Mouse (Mus musculus) testis, postnatal 14 days (tissue): ENCODE measurements around the gene Sirt2.

Experiments used
- DNase-seq: peaks from one replicate; pipeline ENCODE4 v3.0.0; 2021; ENCODE audit warnings: low spot score

Gene Sirt2

DNA sequence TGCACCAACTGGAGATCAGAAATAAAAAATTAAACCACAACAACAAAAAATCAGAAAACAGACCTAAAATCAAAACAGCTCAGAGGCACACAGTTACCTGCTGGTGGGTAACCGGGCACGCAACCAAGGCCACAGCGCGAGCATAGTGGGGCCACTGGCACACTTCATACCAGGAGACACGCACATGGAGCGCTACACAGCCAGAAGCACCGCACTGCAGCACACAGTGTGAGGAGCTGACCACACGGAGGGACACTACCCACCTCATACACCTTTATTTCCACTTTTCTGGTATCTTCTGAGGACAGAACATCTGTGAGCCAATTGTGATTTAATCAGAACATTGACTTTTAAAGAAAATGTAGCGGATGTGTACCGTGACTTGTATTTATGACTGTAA lies 50.4 kb downstream of the Sirt2 start:
- no peak for DNase-seq

DNA sequence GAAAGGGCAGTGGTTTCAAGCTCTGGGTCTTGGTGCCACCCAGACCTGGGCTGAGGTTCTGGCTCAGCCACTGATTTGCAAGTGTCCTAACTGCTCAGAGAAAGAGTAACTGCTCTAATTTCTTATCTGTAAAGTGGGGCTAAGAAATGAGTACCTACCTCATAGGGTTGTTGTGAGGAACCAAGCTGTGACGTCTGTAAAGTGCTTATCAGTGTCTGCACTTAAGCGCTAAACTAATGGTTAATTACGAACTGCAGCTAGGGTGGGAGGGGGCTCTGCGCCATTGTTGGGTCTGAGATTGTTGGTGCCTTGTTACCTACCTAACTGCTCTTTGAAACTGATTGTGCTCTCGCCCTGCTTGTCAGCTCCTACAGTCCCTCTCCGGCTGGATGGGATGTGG lies 51.0 kb downstream of the Sirt2 start:
- DNase-seq, result no peak

DNA sequence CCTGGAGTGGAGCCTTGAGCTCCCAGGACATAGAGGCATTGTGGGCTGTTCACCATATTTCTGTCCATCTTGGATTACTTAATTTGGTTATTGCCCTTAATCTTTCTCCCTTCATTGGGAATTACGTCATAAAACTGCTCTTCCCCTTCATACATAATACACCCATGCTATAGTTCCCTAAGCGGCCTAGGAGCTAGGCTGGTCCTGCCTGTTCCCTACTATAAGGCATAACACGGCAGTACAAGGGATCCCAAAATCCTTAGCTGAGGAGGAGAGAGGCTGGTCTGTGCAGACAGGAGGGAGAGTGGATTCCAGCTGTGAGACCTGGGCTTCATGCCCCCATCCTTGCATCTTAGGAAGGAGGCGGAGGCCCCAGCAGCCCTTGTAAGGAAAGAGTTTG lies 51.4 kb downstream of the Sirt2 start:
- no peak for DNase-seq

DNA sequence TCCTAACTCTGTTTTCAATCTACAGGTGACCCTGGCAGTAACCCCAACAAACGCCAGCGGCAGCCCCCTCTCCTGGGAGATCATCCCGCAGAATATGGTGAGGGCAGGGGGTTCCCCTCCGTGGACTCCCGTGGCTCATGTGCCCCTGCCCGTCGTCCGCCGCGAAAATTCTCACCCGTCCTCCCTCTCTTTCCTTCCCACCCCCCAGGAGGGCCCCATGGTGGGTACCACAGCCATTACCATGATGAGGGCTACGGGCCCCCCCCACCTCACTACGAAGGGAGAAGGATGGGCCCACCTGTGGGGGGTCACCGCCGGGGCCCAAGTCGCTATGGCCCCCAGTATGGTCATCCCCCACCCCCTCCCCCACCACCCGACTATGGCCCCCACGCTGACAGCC lies 51.9 kb downstream of the Sirt2 start:
- no peak for DNase-seq

DNA sequence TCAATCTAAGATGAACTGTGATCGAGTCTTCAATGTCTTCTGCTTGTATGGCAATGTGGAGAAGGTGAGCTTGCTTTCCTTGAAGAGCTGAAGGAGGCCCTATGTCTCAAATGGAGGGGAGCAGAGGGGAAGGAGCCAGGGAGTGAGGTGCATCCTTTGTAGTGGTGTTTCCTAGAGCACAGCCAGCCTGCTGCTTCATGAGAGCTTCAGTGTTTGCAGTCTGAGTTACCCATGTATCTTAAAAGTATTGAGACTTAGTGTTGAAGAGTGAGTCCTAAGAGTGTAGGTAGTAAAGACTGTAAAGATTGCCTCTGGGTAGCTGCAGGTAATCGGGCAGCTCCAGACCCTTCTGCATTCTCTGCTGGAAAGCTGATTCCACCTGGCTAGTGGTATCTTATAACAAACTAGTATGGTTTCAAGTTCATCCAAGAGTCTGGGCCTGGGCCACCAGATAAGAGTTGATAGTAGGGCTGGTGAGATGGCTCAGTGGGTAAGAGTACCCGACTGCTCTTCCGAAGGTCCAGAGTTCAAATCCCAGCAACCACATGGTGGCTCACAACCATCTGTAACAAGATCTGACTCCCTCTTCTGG lies 52.4 kb downstream of the Sirt2 start:
- DNase-seq, result no peak

DNA sequence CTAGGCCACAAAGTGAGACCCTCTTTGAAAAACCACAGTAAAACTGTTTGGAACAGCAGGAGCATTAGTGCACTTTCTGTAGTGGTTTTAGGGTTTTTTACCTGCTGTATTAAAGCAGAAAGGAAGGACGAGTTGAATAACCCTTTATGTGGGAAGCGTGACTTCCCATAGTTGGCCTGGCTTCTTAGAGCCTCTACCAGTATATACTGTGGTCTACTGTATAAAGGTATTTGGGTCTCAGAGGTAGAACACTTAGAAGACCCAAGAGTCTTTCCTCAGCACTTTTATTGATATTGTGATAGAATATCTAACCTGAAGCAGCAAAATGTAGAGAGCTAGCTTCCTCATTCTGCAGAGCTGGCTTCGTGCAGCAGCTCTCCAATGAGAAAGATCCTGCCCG lies 53.0 kb downstream of the Sirt2 start:
- no peak for DNase-seq

DNA sequence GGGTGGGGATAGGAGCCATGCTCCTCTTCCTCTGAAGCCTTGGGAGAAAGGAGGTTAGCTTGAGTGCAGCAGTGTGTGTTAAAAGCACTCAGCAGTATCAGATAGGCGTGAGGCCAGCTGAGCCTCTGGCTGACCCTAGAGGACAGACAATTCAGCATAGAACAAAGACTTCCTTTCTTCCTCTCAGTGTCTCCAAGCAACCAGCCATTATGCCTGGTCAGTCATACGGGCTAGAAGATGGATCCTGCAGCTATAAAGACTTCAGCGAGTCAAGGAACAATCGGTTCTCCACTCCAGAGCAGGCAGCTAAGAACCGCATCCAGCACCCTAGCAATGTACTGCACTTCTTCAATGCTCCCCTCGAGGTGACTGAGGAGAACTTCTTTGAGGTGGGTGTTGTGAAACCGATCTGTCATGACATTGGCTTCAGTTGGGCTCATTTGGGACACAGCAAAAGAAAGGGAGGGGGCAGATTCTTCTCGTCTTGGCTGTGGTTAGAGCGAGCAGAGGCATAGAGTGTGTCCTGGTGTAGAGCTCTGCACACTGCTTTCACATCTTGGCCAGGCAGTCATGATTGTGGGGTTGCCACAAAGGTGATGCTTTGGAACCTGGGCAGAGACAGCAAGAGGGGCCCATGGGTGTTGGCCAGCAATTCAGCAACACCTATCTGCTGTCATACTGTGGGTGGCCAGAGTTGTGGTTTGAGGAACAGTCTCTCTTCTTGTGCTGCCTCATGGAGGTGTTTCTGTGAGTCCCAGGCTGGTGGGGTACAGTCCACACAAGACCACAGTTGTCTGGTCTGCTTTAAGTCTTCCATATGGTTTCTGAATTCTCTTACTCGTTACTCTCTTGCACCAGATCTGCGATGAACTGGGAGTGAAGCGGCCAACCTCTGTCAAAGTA lies 54.1 kb downstream of the Sirt2 start:
- peak; percentile 79 for DNase-seq

DNA sequence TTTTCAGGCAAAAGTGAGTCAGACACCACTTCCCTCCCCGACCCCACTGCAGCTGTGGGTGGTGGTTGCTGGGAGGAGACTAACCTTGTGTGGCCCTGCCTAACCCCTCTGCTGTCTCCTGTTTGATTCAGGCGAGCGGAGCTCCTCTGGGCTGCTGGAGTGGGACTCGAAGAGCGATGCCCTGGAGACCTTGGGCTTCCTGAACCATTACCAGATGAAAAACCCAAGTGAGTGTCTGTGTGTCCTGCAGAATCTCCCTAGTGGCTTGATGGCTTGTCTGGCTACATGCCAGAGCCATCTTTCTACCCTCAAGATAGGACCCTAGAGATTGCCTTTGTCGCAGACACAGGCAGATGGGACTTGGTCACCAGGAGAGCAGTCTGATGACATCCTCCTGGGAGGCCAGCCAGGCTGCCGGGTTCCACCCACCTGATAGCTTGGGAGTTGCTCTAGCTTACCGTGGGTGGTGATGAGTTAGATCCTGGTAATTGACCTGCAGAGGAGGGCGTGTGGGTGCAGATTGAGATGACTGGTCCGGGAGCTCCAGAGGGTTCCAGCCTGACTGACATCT lies 54.8 kb downstream of the Sirt2 start:
- no peak for DNase-seq

DNA sequence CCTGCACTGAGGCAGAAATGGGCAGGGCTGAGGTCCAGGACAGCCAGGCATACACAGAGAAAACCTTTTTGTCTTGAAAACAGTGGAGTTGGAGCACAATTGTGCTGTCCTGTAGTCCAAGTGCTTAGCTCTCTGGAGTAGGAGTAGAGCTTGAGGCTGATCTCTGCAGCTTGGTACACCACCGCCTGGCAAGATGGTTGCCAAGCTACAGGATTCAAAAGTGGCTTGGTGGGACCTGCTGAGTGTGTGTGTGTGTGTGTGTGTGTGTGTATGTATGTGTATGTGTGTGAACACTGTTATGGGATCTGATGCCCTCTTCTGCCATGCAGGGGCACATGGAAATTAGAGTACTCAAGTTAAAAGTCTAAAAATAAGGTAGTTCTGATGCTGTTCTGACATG lies 56.0 kb downstream of the Sirt2 start:
- DNase-seq, result no peak

DNA sequence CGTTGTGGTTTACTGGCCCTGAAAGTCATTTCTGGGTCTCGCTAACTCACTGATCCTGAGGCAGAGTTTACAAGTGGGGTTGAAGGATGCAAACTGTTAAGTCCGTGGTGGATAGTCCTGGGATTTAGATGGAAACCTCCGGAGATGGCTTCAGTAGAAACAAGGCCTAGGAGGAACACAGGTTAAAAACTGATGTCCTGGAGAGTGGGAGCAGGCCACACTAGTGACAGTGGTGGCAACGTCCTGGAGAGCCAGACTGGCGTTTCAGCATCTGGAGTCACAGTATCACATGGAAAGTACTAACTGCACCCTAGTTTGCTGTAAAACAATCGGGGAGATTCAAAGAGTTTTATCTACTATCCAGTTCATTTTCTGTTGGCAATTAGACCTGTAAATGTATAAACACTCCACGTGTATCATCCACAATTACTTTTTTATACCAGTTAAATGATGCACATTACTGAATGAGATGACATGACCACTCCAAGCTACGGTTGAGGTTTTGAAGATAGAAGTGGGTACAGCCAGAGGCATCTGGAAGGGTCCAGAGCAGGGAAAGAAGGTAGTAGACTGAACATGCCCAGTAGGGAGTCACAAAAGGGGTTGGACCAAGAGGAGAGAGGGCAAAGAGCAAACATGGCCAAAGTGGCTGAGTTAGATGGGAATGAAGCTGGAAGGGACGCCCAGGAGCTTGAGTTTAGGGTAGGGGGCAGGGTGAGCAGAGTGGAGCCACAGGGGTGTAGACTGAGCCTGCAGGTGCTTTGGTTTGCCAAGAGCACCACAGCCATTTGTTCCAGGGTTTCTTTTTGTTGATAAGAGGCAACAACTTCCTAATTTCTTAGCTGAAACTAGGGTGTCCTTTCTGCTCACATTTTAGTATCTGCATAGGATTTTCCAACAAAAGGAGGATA lies 56.7 kb downstream of the Sirt2 start:
- no peak for DNase-seq

DNA sequence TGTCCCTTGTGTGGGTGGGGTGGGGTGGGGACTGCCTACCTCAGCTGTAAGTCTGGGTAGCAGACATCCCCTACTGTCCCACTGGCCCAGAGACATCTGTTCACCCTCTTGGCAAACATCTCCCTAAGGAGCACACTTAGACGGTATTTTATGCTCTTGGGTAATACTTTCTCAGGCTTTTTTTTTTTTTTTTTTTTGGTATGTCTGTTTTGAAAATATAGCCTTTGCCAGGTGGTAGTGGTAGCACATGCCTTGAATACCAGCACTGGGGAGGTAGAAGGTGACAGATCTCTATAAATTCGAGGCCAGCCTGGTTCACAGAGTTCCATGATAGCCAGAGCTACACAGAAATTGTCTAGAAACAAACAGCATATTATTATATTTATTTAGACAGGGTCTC lies 57.4 kb downstream of the Sirt2 start:
- no peak for DNase-seq

DNA sequence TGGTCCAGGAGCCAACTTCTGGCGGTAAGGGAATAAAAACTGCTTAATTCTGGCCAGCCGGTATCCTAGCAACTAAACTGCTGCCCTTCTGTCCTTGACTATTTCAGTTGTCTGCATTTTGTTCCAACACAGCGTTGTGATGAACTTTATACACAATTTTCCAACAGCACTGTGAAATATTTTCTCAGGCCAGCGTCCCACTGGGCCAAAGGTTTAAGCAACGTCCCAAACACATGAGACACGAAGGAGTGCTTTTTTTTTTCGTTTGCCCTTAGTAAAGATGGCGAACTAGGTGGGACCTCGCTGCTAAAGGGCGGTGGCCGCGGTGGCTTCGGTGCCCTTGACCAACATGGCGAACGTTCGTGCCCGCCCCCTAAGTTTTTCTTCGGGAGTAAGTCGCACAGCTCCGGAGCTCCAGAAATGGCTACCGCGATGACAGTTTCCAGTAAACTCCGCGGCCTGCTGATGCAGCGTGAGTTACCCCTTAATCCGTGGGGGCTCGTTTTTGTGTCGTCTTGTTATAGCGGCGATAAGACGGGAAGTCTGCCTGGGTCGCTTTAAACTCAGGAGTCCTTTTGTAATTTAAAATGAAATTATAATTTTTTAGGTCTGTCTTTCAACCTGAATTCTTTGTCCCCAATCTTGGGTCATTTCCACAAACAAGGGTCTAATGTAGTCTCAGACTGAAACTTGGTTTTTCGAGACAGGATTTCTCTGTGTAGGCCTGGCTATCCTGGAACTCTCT lies 58.6 kb downstream of the Sirt2 start, which contains the start of gene Ech1:
Ech1 (plus strand) TSS at position 277 of the 745 bp plus-strand sequence.
- DNase-seq, result peak; percentile 91

DNA sequence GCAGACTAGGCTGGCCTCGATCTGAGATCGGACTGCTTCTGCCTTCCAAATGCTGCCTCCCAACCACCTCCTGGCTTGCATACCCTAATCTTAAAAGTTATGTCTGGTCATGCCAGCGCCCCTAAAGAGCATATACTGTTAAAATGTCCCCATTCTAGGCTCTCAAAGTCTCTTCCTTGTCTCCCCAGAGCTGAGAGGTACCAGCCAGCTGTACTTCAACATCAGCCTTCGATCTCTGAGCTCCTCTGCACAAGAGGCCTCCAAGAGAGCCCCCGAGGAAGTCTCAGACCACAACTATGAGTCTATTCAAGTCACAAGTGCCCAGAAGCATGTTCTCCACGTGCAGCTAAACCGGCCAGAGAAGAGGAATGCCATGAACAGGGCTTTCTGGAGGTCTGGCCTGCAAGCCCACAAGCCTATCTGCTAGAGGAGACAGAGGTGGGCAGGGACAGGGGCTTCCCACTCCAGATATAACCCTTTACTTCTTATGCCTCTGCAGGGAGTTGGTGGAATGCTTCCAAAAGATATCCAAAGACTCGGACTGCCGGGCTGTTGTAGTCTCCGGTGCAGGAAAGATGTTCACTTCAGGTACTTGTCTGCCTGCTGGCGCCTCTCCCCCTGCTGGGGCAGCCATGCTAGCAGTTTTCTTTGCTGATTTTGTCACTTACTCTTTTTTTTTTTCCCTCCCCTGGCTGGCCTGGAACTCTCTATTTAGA lies 59.3 kb downstream of the Sirt2 start:
- no peak for DNase-seq

DNA sequence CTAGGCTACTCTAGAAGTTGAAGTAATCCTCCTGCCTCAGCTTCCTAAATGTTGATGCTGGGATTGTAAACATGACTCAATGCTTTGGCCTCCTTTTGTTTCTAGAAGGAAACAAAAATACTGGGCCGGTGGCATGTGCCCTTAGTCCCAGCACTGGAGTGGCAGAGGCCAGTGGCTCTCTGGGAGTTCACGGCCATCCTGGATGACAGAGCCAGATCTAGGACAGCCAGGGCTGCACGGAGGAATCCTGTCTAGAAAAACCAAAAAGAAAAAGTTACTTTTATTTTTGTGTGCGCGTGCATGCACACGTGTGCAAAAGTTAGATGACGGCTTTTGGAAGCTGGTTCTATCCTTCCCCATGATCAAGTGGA lies 59.9 kb downstream of the Sirt2 start:
- no peak for DNase-seq

DNA sequence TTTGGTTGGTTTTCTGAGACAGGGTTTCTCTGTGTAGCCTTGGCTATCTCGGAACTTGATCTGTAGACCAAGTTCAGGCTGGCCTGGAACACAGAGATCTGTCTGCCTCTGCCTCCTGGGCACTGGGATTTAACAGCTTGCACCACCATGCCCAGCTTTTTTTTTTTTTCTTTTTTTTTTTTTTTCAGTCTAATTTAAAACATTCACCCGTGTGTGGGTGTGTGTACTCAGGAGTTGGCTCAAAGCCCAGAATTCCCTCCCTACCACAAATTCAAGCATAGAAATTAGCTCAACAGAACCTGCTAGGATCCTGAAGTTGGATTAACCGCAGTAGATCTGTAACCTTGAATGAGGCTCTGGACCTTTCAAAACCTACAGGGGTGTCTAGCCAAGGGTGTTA lies 60.8 kb downstream of the Sirt2 start:
- DNase-seq, result no peak

DNA sequence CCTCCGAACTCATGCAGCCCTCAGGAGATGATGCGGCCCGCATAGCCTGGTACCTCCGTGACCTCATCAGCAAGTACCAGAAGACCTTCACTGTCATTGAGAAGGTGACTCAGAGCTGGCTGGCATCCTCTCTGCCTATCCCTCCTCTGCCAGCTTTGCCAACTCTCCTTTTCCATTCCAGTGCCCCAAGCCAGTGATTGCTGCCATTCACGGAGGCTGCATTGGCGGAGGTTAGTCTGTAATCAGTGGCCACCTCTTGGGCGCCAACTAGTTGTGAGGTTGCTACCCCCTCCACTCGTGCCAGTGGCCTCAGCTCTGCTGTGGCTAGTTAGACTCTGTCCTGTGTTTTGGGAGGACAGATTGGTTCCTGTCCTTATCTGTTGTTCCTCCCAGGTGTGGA lies 63.3 kb downstream of the Sirt2 start:
- DNase-seq, result no peak

DNA sequence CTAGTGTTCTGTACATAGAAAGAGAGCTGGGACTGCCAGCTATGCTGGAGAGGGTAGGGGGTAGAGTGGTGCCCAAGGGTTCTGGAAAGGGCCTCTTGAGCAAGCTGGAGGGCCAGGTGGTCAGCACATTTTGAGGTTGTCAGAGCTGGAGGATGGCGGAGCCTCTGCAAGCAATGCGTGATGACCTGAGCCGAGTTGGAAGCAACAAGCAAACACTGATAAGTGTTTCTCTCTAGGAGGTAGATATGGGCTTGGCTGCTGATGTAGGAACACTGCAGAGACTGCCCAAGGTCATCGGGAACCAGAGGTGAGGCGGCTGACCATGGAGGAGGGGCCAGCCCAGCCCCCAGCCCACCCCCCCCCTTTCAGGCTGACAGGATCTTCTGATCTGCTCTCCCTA lies 64.4 kb downstream of the Sirt2 start:
- DNase-seq, result no peak

DNA sequence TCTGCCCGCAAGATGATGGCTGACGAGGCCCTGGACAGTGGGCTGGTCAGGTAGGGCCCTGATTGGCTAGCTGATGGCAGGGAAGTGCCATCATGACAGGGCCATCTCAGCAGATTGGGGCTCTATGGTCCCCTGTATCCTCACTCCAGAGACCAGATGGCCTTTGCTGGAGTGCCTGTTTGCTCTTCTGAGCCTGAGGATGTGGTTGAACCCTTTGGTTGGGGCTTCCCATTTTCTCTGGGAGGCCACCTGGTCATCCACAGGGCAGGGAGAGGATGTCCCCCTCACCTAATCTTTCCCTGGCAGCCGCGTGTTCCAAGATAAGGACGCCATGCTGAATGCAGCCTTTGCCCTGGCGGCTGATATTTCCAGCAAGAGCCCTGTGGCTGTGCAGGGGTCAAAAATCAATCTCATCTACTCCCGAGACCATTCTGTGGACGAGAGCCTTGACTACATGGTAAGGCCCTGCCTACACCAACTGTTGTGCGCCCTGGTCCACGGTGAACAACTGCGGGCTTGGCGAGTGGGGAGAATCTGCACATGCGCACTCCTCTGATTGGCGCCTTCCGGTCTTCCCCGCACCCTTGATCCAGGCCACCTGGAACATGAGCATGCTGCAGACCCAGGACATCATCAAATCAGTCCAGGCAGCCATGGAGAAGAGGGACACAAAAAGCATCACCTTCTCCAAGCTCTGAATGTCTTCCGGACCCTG lies 65.0 kb downstream of the Sirt2 start:
- DNase-seq, result no peak

DNA sequence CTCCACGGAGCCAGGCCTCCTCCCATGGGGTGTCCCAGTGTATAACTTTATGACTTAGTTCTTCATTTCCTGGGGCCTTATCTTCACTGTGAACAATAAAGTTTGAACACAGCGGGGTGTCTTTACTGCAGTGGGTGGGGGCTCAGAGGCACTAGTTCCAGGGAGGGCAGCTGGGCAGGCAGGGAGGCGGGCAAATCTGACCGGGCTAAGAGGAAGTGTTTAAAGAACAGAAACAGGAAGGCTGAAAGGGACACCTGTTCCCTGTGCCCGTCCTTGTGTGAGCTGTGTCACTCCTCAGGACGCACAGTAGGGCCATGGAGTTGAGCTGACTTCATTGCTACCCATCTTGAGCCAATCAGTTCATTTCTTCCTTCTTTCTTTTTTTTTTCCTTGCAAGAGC lies 65.6 kb downstream of the Sirt2 start:
- DNase-seq, result no peak

DNA sequence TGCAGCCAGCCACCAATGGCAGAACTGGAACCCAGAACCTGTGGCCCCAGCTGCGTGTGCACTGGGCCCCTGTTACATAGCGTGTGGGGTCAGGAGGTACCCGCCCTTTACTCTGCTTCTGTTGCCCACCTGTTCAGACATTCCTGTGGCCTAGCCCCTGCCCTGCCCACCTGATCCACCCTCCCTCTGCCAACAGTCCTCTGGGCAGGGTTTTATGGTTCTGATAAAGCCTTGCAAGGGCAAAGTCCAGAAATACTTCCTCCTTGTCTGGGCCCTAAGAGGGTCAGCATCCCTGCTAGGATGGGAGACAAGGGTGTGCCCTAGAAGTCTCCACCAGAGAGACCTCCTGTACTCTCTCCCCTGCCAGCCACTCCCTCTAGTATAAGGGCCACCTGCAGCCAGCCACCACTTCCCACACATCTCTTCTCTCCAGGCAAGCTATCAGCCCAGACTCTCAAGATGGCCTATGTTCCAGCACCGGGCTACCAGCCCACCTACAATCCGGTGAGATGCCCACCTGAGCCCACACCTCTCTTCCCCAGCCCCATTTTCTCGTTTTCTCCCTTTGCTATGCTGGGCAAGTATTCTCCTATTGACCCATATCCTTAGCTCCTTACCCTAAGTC lies 67.3 kb downstream of the Sirt2 start, which contains the start of gene Lgals4:
Lgals4 (plus strand) TSS at position 132 of the 625 bp plus-strand sequence.
- no peak for DNase-seq
